9 mouse cellular contexts compared by ENCODE assay signal in genomic region chr19:10198723-10199122, GRCm38 (mm10). TPM values are rescaled to one million over a fixed set of nuclear protein-coding genes. Genes with fewer than 3 reads are reported as not detected.
DNase-seq lines count a peak whose midpoint lies in the region; ATAC-seq and TF ChIP-seq lines count a peak whose summit lies in the region.
"Had no signal": no experiment of that assay in that cellular context is flagged by ENCODE, and none has a peak within 500 bp of the region (broad histone marks: within the 10 kb centered on the region; RNA-seq: fewer than 3 reads in every experiment).

No protein-coding gene starts in this region.

- TF ChIP-seq CTCF in C2C12 (IDR thresholded peaks at IDR 0.05; ENCODE audit: control insufficient read depth, insufficient read depth, insufficient read length): peak; percentile 86
- TF ChIP-seq CTCF in cortical plate, adult 2 months (IDR thresholded peaks at IDR 0.05; ENCODE audit: extremely low read depth, insufficient read depth, low read length): peak; percentile 91
- peak; percentile 95 for TF ChIP-seq CTCF in lung, embryonic 14.5 days (IDR thresholded peaks at IDR 0.05; ENCODE audit: low read depth)

- H3K9ac ChIP-seq in lung, embryonic 14.5 days: no peak overlapping the region

- intact Hi-C loops in gastrocnemius, postnatal 36 days (cut with DNase I): loop anchor here (2.0 to 5.0 kb wide), 3 partner anchors 161 to 281 kb away; partner anchors contain the start of genes Best1 and Rab3il1

- H3K79me3 ChIP-seq in C2C12 (ENCODE audit: low read depth): peaks cover 31% of the 10 kb centered on the region

- no peaks in the 10 kb centered on the region for H3K9me3 ChIP-seq in lung, embryonic 14.5 days (ENCODE audit: low read depth, low read length)

- peaks cover 2% of the 10 kb centered on the region; the same call in 1 of the 2 replicates for H3K4me1 ChIP-seq in cortical plate, adult 2 months (ENCODE audit: control insufficient read depth, insufficient read depth, low read length)
- no peaks in the 10 kb centered on the region for H3K4me1 ChIP-seq in lung, embryonic 14.5 days (ENCODE audit: insufficient read depth)

- no peak overlapping the region for H3K4me2 ChIP-seq in lung, embryonic 14.5 days

- H3ac ChIP-seq in C2C12 (ENCODE audit: control insufficient read depth, insufficient read length, low read depth): no peak overlapping the region

- peaks cover 73% of the 10 kb centered on the region for H3K36me3 ChIP-seq in C2C12 (ENCODE audit: control insufficient read depth, insufficient read depth)
- peaks cover 77% of the 10 kb centered on the region for H3K36me3 ChIP-seq in lung, embryonic 14.5 days (ENCODE audit: insufficient read depth)

- H3K27me3 ChIP-seq in C2C12 (ENCODE audit: control insufficient read depth, insufficient read depth, insufficient read length): no peaks in the 10 kb centered on the region
- no peaks in the 10 kb centered on the region for H3K27me3 ChIP-seq in lung, embryonic 14.5 days (ENCODE audit: insufficient read depth, low read length)

- peak; percentile 49 for ATAC-seq in activated CD4-positive, CD25-positive, alpha-beta regulatory T cell, adult 4 months
- peak; percentile 50; the same call in 1 of the 2 replicates for ATAC-seq in lung, embryonic 14.5 days (ENCODE audit: insufficient read depth)

- H3K79me2 ChIP-seq in C2C12 (ENCODE audit: control insufficient read depth, insufficient read depth): peaks cover 36% of the 10 kb centered on the region

- H3K27ac ChIP-seq in cortical plate, adult 2 months (ENCODE audit: insufficient read depth, low read length): no peak overlapping the region
- H3K27ac ChIP-seq in lung, embryonic 14.5 days (ENCODE audit: low read depth): no peak overlapping the region

- H3K4me3 ChIP-seq in C2C12 (ENCODE audit: insufficient read depth, poor library complexity, severe bottlenecking): no peak overlapping the region
- H3K4me3 ChIP-seq in cortical plate, adult 2 months (ENCODE audit: insufficient read depth, low read length): no peak overlapping the region
- no peak overlapping the region for H3K4me3 ChIP-seq in lung, embryonic 14.5 days (ENCODE audit: low read depth, low read length)

- WGBS in lung, embryonic 14.5 days: 23% methylated on average over 3 of the region's 3 CpGs

- DNase-seq in gastrocnemius, postnatal 36 days: peak; percentile 52 to 76
- peak; percentile 92 for DNase-seq in kidney, postnatal 10 days
- DNase-seq in lung, embryonic 14.5 days: peak; percentile 93
- peak; percentile 81 for DNase-seq in ovary, postnatal 14 days (ENCODE audit: low spot score)
- peak; percentile 83 for DNase-seq in thymus, postnatal 0 days (ENCODE audit: low spot score)

- TF ChIP-seq POLR2A in cortical plate, adult 2 months (IDR thresholded peaks at IDR 0.05; ENCODE audit: extremely low read depth, insufficient read depth, low read length): no peak

TF ChIP-seq in C2C12, 6 proteins besides CTCF, POLR2A, EP300 and RAD21:
- TF ChIP-seq MYOG (IDR thresholded peaks at IDR 0.05; ENCODE audit: control insufficient read depth, extremely low read depth, insufficient read length) (no peak), MYOD1 (IDR thresholded peaks at IDR 0.05; ENCODE audit: control insufficient read depth, insufficient read length, low read depth) (peak; percentile 6), USF1 (IDR thresholded peaks at IDR 0.05; ENCODE audit: low read depth) (no peak), MAX (IDR thresholded peaks at IDR 0.05) (no peak), CEBPB (IDR thresholded peaks at IDR 0.05; ENCODE audit: low read depth) (no peak), FOSL1 (IDR thresholded peaks at IDR 0.05; ENCODE audit: insufficient read depth, low read length, poor library complexity, severe bottlenecking) (no peak)

RNA-seq across cellular contexts. Expression of gene Tmem258, which starts 5.1 kb away (rescaled TPM):
- 339 TPM for polyA plus RNA-seq in C2C12 (2012; fragmentation: generic; extraction: Trizol)
- polyA plus RNA-seq in activated CD4-positive, CD25-positive, alpha-beta regulatory T cell, adult 4 months (2017; shearing (Covaris generic)): 100 to 1,000 TPM; 356 to 371 TPM
- 51.0 and 60.1 TPM in 2 replicates for polyA plus RNA-seq in cortical plate, adult 2 months (2012; rRNA removed)
- 10 to 100 TPM; 75.5 to 81.9 TPM for total RNA-seq in gastrocnemius, postnatal 36 days (2021)
- polyA plus RNA-seq in lung, embryonic 14.5 days (2014; fragmentation: Nextera tagmentation; extraction: Ambion mirVana): 449 and 486 TPM in 2 replicates
- 563 and 614 TPM in 2 replicates for polyA plus RNA-seq in thymus, postnatal 0 days (2015; fragmentation: Nextera tagmentation; extraction: Ambion mirVana)

RNA-seq across cellular contexts. Expression of gene Fen1, which starts 5.2 kb away (rescaled TPM):
- 83.7 TPM for polyA plus RNA-seq in C2C12 (2012; fragmentation: generic; extraction: Trizol)
- polyA plus RNA-seq in activated CD4-positive, CD25-positive, alpha-beta regulatory T cell, adult 4 months (2017; shearing (Covaris generic)): 10 to 100 TPM; 51.7 to 76.7 TPM
- polyA plus RNA-seq in cortical plate, adult 2 months (2012; rRNA removed): 12.1 and 12.5 TPM in 2 replicates
- total RNA-seq in gastrocnemius, postnatal 36 days (2021): 1 to 10 TPM; 3.1 to 3.9 TPM
- 113 and 114 TPM in 2 replicates for polyA plus RNA-seq in lung, embryonic 14.5 days (2014; fragmentation: Nextera tagmentation; extraction: Ambion mirVana)
- polyA plus RNA-seq in thymus, postnatal 0 days (2015; fragmentation: Nextera tagmentation; extraction: Ambion mirVana): 127 and 136 TPM in 2 replicates

RNA-seq across cellular contexts. Expression of gene Fads1, which starts 16.0 kb away (rescaled TPM):
- polyA plus RNA-seq in C2C12 (2012; fragmentation: generic; extraction: Trizol): 62.3 TPM
- 1 to 10 TPM; 6.7 to 7.2 TPM for polyA plus RNA-seq in activated CD4-positive, CD25-positive, alpha-beta regulatory T cell, adult 4 months (2017; shearing (Covaris generic))
- 195 and 212 TPM in 2 replicates for polyA plus RNA-seq in cortical plate, adult 2 months (2012; rRNA removed)
- total RNA-seq in gastrocnemius, postnatal 36 days (2021): 1 to 10 TPM; 5.3 to 6.3 TPM
- 112 and 117 TPM in 2 replicates for polyA plus RNA-seq in lung, embryonic 14.5 days (2014; fragmentation: Nextera tagmentation; extraction: Ambion mirVana)
- polyA plus RNA-seq in thymus, postnatal 0 days (2015; fragmentation: Nextera tagmentation; extraction: Ambion mirVana): 29.0 and 29.2 TPM in 2 replicates

RNA-seq across cellular contexts. Expression of gene Myrf, which starts 41.8 kb away (rescaled TPM):
- 0.21 TPM for polyA plus RNA-seq in C2C12 (2012; fragmentation: generic; extraction: Trizol)
- under 1 TPM in 1 of 2 experiments, not detected in 1; 0.09 TPM for polyA plus RNA-seq in activated CD4-positive, CD25-positive, alpha-beta regulatory T cell, adult 4 months (2017; shearing (Covaris generic))
- 21.0 and 26.4 TPM in 2 replicates for polyA plus RNA-seq in cortical plate, adult 2 months (2012; rRNA removed)
- total RNA-seq in gastrocnemius, postnatal 36 days (2021): under 1 TPM in 1 of 2 experiments, not detected in 1; 0.08 TPM
- 14.1 TPM in 2 replicates for polyA plus RNA-seq in lung, embryonic 14.5 days (2014; fragmentation: Nextera tagmentation; extraction: Ambion mirVana)
- polyA plus RNA-seq in thymus, postnatal 0 days (2015; fragmentation: Nextera tagmentation; extraction: Ambion mirVana): 0.03 and 0.12 TPM in 2 replicates
- total RNA-seq: gastrocnemius, adult 8-10 months had no signal
